Mouse (Mus musculus): ENCODE measurements around the gene Gpr18.

- TF ChIP-seq CTCF (IDR thresholded peaks at IDR 0.05; ENCODE audit: control insufficient read depth, insufficient read depth, insufficient replicate concordance, low read depth, low read length) (no peak), POLR2A (IDR thresholded peaks at IDR 0.05; ENCODE audit: control insufficient read depth, low read depth, low read length) (no peak)
Measured at GRCm38 (mm10) chr14:121922731-121923130, 7.2 kb upstream of the Gpr18 start.

Measured in testis, adult 2 months (tissue).